Mouse (Mus musculus) spleen, adult 12 weeks (tissue): ENCODE measurements around the gene Limch1.

ENCODE experiments used
- DNase-seq: peaks from one replicate; pipeline ENCODE4 v3.0.0; 2022; ENCODE audit warnings: low spot score

Gene Limch1

GRCm38 (mm10) chr5:66881901-66882341 lies 136.3 kb downstream of the Limch1 start:
- no peak for DNase-seq

- DNase-seq = no peak
These were observed 137.1 kb downstream of the Limch1 start for GRCm38 (mm10) chr5:66882718-66883117.

GRCm38 (mm10) chr5:66884505-66884904 lies 138.9 kb downstream of the Limch1 start:
- DNase-seq = no peak

GRCm38 (mm10) chr5:66886410-66887120 lies 140.9 kb downstream of the Limch1 start:
- no peak for DNase-seq

- DNase-seq = no peak
These were observed 142.4 kb downstream of the Limch1 start for GRCm38 (mm10) chr5:66888061-66888460.

- no peak for DNase-seq
These were observed 143.7 kb downstream of the Limch1 start for GRCm38 (mm10) chr5:66889337-66889736.

GRCm38 (mm10) chr5:66895440-66896120 lies 150.0 kb downstream of the Limch1 start:
- no peak for DNase-seq

GRCm38 (mm10) chr5:66897584-66897983 lies 152.0 kb downstream of the Limch1 start:
- DNase-seq = no peak

- no peak for DNase-seq
These were observed 152.6 kb downstream of the Limch1 start for GRCm38 (mm10) chr5:66898252-66898651.

- no peak for DNase-seq
These were observed 153.3 kb downstream of the Limch1 start for GRCm38 (mm10) chr5:66898811-66899430.

- no peak for DNase-seq
These were observed 155.5 kb downstream of the Limch1 start for GRCm38 (mm10) chr5:66901116-66901515.

GRCm38 (mm10) chr5:66904835-66905234 lies 159.2 kb downstream of the Limch1 start:
- DNase-seq = no peak

- DNase-seq = no peak
These were observed 163.3 kb downstream of the Limch1 start for GRCm38 (mm10) chr5:66908883-66909282.

- no peak for DNase-seq
These were observed 164.3 kb downstream of the Limch1 start for GRCm38 (mm10) chr5:66909962-66910361.

- no peak for DNase-seq
These were observed 165.0 kb downstream of the Limch1 start for GRCm38 (mm10) chr5:66910610-66911009.

GRCm38 (mm10) chr5:66911068-66911467 lies 165.4 kb downstream of the Limch1 start:
- no peak for DNase-seq

- no peak for DNase-seq
These were observed 168.2 kb downstream of the Limch1 start for GRCm38 (mm10) chr5:66913791-66914190.

GRCm38 (mm10) chr5:66917353-66918315 lies 172.0 kb downstream of the Limch1 start:
- no peak for DNase-seq

- DNase-seq = no peak
These were observed 173.0 kb downstream of the Limch1 start for GRCm38 (mm10) chr5:66918316-66919305.

GRCm38 (mm10) chr5:66922582-66922981 lies 177.0 kb downstream of the Limch1 start:
- DNase-seq = no peak

GRCm38 (mm10) chr5:66929291-66929690 lies 183.7 kb downstream of the Limch1 start:
- DNase-seq = no peak
